Mouse (Mus musculus): Measurements from ENCODE around the gene Tcp11l1.

- no peak for TF ChIP-seq CTCF (IDR thresholded peaks at IDR 0.05; ENCODE audit: low read depth)
- no peak for TF ChIP-seq EP300 (IDR thresholded peaks at IDR 0.05; ENCODE audit: low read depth)
Measured at GRCm38 (mm10) chr2:104684771-104685170, 27.2 kb downstream of the Tcp11l1 start.

All from liver, embryonic 14.5 days (tissue).